Mouse (Mus musculus): Measurements from ENCODE around the gene Dlat. TPM values are rescaled to one million over a fixed set of nuclear protein-coding genes. Genes with fewer than 3 reads are reported as not detected.
A peak's percentile ranks its signal among the peaks of the same experiment; 100 is the strongest.
"Not testable (repeated sequence)": the region's sequence is repeated elsewhere in the genome, so short reads cannot be mapped to it uniquely, and the experiment has no call there.

The Dlat gene
- polyA plus RNA-seq, 1 experiment from 2014 or later, result 54.9 TPM

DNA sequence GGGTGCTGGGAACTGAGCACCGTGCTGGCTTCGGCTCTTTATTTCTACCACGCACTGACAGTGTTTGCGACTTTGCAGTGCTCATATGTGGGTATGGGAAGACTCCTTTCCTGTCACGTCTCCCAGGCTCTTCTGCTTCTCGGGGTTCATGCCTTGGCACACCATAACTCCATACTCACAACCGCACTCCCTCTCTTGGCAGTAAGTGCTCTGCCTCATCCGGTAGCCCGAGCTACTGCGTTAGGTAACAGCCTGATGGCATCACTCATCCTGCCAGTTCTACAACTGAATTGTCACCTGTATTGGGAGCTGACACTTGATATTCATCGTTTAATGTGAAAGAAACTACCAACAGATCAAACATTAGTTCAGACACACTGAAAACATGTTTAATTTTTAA is 25.3 kb downstream of the Dlat start:
- H3K4me2 ChIP-seq (ENCODE audit: low read length), result no peak overlapping the region
- H3K36me3 ChIP-seq (ENCODE audit: control insufficient read depth, insufficient read depth, low read length), result peaks cover 53% of the 10 kb centered on the region
- no peak overlapping the region for H3K9ac ChIP-seq (replicated peaks; ENCODE audit: low read length)
- DNase-seq (no peak), ATAC-seq (ENCODE audit: low FRiP score, low TSS enrichment) (no peak)
- no peaks in the 10 kb centered on the region for H3K27me3 ChIP-seq (ENCODE audit: control insufficient read depth, insufficient read depth, low read length)
- no peaks in the 10 kb centered on the region for H3K9me3 ChIP-seq (ENCODE audit: control insufficient read depth, low read length)
- no peaks in the 10 kb centered on the region for H3K4me1 ChIP-seq (ENCODE audit: control insufficient read depth, insufficient read depth, low read length)
- H3K27ac ChIP-seq (replicated peaks; ENCODE audit: low read depth, low read length), result no peak overlapping the region
- no peak overlapping the region for H3K4me3 ChIP-seq (replicated peaks; ENCODE audit: low read depth, low read length)
- 94% methylated on average over 11 of the region's 11 CpGs for WGBS

DNA sequence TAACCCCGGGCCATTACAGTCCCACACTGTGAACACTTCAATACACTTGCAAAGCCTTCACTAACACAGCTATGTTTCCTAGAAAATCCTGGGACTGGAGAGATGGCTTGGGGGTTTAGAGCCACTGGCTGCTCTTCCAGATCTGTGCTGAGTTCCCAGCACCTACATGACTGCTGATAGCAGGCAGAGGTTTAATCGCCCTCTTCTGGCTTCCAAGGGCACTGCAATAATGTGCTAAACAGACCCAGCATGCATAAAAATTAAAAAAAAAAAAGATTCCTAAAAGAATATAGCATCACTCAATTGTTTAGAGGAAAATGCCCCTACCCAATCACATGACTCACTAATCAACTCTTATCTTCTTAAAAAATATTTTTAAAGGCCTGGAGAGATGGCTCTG is 26.5 kb downstream of the Dlat start:
- Histone ChIP-seq H3K4me3 (replicated peaks; ENCODE audit: low read depth, low read length) (no peak overlapping the region), H3K4me2 (ENCODE audit: low read length) (no peak overlapping the region), H3K9me3 (ENCODE audit: control insufficient read depth, low read length) (no peaks in the 10 kb centered on the region), H3K27me3 (ENCODE audit: control insufficient read depth, insufficient read depth, low read length) (no peaks in the 10 kb centered on the region), H3K27ac (replicated peaks; ENCODE audit: low read depth, low read length) (no peak overlapping the region), H3K36me3 (ENCODE audit: control insufficient read depth, insufficient read depth, low read length) (peaks cover 43% of the 10 kb centered on the region), H3K4me1 (ENCODE audit: control insufficient read depth, insufficient read depth, low read length) (no peaks in the 10 kb centered on the region), H3K9ac (replicated peaks; ENCODE audit: low read length) (no peak overlapping the region)
- peak; percentile 15 for DNase-seq
- 56% methylated on average over 2 of the region's 2 CpGs for WGBS
- no peak for ATAC-seq (ENCODE audit: low FRiP score, low TSS enrichment)

DNA sequence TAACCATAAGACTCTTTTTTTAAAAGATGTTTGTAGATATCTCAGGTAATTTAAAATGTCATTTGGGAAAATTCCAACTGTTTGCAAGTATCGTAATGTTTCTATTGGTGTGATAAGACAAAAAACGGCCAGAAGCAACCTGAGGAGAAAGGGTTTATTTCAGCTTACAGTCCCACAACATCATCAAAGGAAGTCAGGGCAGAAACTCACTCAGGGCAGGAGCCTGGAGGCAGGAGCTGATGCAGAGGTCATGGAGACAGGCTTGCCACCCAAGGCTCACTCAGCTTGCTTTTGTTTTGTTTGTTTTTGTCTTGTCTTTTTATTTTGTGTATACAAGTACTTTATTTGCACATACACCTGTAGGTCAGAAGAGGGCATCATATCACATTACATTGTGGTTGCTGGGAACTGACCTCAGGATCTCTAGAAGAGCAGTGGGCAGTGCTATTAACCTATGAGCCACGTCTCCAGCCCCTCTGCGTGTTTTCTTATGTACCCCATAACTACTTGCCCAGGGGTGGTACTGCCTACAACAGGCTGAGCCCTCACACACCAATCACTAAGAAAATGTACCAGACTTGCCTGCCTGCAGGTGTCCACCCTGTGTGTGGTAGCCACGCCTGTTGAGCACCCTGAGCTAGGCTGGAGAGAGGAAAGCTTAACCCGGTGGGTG is 27.4 kb downstream of the Dlat start:
- no peaks in the 10 kb centered on the region for H3K9me3 ChIP-seq (ENCODE audit: control insufficient read depth, low read length)
- H3K4me1 ChIP-seq (ENCODE audit: control insufficient read depth, insufficient read depth, low read length), result no peaks in the 10 kb centered on the region
- no peak overlapping the region for H3K27ac ChIP-seq (replicated peaks; ENCODE audit: low read depth, low read length)
- H3K9ac ChIP-seq (replicated peaks; ENCODE audit: low read length), result no peak overlapping the region
- WGBS, result 87% methylated on average over 6 of the region's 6 CpGs
- ATAC-seq (ENCODE audit: low FRiP score, low TSS enrichment), result no peak
- peaks cover 35% of the 10 kb centered on the region for H3K36me3 ChIP-seq (ENCODE audit: control insufficient read depth, insufficient read depth, low read length)
- no peaks in the 10 kb centered on the region for H3K27me3 ChIP-seq (ENCODE audit: control insufficient read depth, insufficient read depth, low read length)
- H3K4me3 ChIP-seq (replicated peaks; ENCODE audit: low read depth, low read length), result no peak overlapping the region
- DNase-seq, result no peak
- H3K4me2 ChIP-seq (ENCODE audit: low read length), result no peak overlapping the region

DNA sequence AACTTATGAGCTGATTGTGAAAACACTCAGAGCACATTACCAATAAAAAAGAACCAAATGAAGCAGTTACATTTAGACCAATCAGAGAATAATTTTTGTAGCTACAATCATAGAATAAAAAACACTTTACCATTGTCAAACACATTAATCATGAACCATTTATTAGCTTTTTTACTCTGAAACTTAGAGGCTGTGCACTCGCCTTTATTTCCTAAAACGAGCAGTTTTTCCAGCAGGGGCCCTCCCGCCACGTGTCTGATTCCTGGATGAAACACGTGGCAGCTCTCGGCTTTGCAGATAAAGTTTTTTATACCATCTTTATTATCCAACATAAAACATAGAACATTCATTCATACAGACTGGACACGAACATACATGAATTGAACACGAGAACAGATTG is 28.7 kb downstream of the Dlat start:
- 96% methylated on average over 6 of the region's 8 CpGs for WGBS
- not testable (repeated sequence) for H3K4me2 ChIP-seq (ENCODE audit: low read length); H3K9me3 ChIP-seq (ENCODE audit: control insufficient read depth, low read length); H3K4me3 ChIP-seq (replicated peaks; ENCODE audit: low read depth, low read length); DNase-seq; H3K27me3 ChIP-seq (ENCODE audit: control insufficient read depth, insufficient read depth, low read length); H3K9ac ChIP-seq (replicated peaks; ENCODE audit: low read length); H3K27ac ChIP-seq (replicated peaks; ENCODE audit: low read depth, low read length); ATAC-seq (ENCODE audit: low FRiP score, low TSS enrichment); H3K4me1 ChIP-seq (ENCODE audit: control insufficient read depth, insufficient read depth, low read length)
- peaks cover 24% of the 10 kb centered on the region for H3K36me3 ChIP-seq (ENCODE audit: control insufficient read depth, insufficient read depth, low read length)

DNA sequence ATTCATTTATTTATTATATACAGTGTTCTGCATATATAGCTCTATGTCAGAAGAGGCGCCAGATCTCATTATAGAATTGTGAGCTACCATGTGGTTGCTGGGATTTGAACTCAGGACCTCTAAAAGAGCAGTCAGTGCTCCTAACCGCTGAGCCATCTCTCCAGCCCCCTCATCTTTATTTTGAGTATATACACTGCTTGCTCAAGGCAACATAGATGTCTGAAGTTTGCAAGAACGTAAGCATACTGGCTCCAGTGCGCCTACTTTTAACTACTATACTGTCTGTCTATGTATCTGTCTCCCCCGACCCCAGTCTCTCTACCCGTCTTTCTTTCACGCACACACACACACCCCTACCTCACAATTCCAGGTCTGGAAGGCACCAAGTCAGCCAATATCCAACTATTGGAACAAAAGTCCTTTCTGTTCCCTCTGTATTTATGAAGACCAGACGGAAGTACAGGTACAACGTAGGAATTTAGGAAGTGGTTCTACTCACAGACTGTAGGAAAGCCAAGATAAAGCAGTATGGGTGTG is 41.7 kb downstream of the Dlat start:
- no peak for DNase-seq
- H3K36me3 ChIP-seq (ENCODE audit: control insufficient read depth, insufficient read depth, low read length), result peaks cover 24% of the 10 kb centered on the region
- no peaks in the 10 kb centered on the region for H3K27me3 ChIP-seq (ENCODE audit: control insufficient read depth, insufficient read depth, low read length)
- H3K4me3 ChIP-seq (replicated peaks; ENCODE audit: low read depth, low read length), result peak overlapping the region; percentile 68
- no peak overlapping the region for H3K27ac ChIP-seq (replicated peaks; ENCODE audit: low read depth, low read length)
- peak overlapping the region; percentile 84 for H3K4me2 ChIP-seq (ENCODE audit: low read length)
- peaks cover 10% of the 10 kb centered on the region for H3K4me1 ChIP-seq (ENCODE audit: control insufficient read depth, insufficient read depth, low read length)
- no peaks in the 10 kb centered on the region for H3K9me3 ChIP-seq (ENCODE audit: control insufficient read depth, low read length)
- no peak for ATAC-seq (ENCODE audit: low FRiP score, low TSS enrichment)
- WGBS, result 64% methylated on average over 9 of the region's 9 CpGs
- H3K9ac ChIP-seq (replicated peaks; ENCODE audit: low read length), result no peak overlapping the region

DNA sequence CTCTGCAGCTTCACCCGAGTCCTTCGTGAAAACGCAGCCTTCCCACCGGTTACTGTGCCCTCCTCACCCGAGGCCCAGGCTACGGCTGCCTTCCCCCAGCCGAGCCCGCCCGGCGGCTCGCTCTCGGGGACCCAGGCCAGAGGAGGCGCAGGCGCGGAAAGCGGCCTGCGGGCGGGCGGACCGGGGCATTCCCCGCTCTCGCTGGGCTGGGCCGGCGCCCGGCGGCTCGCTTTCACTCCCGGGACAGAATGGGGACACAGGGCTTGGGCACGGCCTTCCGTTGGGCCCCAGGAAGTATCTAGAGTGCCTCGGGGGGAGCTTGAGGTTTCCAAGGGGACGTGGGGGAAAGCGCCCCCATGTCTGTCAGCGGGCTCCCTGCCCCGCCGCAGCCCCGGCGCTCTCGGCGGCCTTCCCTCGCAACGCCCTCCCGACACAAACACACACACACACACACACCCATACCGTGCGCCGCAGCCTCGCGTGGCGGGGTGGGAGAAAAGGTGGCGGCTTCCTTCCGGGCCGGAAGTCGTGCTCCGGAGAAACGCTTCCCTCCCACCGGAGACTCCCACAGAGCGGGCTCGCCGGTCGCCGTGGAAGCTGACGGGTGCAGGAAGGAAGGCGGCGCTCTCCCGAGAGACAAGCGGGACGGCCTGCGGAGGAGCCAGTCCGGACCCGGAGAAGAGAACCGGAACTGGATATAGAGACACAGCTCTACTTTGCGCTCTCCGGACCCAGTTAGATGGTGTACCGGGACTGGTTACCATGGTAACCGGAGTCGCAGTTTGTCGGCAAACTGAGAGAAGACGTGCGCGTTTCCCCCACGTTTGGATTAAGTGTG is 42.6 kb downstream of the Dlat start, which contains the start of the genes Pih1d2 and Nkapd1:
Gene Pih1d2 (plus strand): TSS at position 556 of the 838 bp plus-strand sequence.
Gene Nkapd1 (minus strand): TSS at position 699 of the 838 bp plus-strand sequence.
- Histone ChIP-seq H3K9me3 (ENCODE audit: control insufficient read depth, low read length) (no peaks in the 10 kb centered on the region), H3K36me3 (ENCODE audit: control insufficient read depth, insufficient read depth, low read length) (peaks cover 24% of the 10 kb centered on the region), H3K4me1 (ENCODE audit: control insufficient read depth, insufficient read depth, low read length) (peaks cover 10% of the 10 kb centered on the region), H3K27me3 (ENCODE audit: control insufficient read depth, insufficient read depth, low read length) (no peaks in the 10 kb centered on the region), H3K4me3 (replicated peaks; ENCODE audit: low read depth, low read length) (peak within 1 kb of the TSS; percentile 68), H3K4me2 (ENCODE audit: low read length) (peak within 1 kb of the TSS; percentile 84), H3K27ac (replicated peaks; ENCODE audit: low read depth, low read length) (peak within 1 kb of the TSS; percentile 90), H3K9ac (replicated peaks; ENCODE audit: low read length) (peak within 1 kb of the TSS; percentile 76)
- ATAC-seq (ENCODE audit: low FRiP score, low TSS enrichment) (peak; percentile 93), DNase-seq (peak; percentile 95)
- under 1% methylated on average over 81 of the region's 81 CpGs for WGBS

DNA sequence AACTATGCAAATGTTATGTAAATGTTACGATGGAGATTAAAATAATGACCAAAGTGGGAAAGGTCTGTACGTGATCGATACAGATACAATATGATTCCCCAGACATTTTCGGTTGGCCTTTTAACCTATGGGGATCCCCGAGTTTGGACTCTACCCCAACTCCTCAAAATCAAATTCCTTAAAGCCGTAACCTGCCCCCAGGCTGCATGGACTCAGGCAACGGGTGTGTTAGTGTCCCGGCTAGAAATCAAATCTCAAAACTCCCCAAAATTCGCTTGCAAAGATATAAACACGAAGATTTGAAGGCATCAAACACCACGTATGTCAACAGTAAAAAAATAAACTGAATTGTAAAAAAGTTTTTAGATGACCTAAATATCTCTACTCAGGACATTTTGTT is 43.4 kb downstream of the Dlat start:
- peak overlapping the region; percentile 68 for H3K4me3 ChIP-seq (replicated peaks; ENCODE audit: low read depth, low read length)
- H3K4me2 ChIP-seq (ENCODE audit: low read length), result peak overlapping the region; percentile 84
- H3K36me3 ChIP-seq (ENCODE audit: control insufficient read depth, insufficient read depth, low read length), result peaks cover 29% of the 10 kb centered on the region
- no peaks in the 10 kb centered on the region for H3K9me3 ChIP-seq (ENCODE audit: control insufficient read depth, low read length)
- no peaks in the 10 kb centered on the region for H3K27me3 ChIP-seq (ENCODE audit: control insufficient read depth, insufficient read depth, low read length)
- H3K4me1 ChIP-seq (ENCODE audit: control insufficient read depth, insufficient read depth, low read length), result peaks cover 10% of the 10 kb centered on the region
- 42% methylated on average over 11 of the region's 11 CpGs for WGBS
- ATAC-seq (ENCODE audit: low FRiP score, low TSS enrichment) (no peak), DNase-seq (no peak)
- H3K27ac ChIP-seq (replicated peaks; ENCODE audit: low read depth, low read length), result no peak overlapping the region
- H3K9ac ChIP-seq (replicated peaks; ENCODE audit: low read length), result peak overlapping the region; percentile 76

DNA sequence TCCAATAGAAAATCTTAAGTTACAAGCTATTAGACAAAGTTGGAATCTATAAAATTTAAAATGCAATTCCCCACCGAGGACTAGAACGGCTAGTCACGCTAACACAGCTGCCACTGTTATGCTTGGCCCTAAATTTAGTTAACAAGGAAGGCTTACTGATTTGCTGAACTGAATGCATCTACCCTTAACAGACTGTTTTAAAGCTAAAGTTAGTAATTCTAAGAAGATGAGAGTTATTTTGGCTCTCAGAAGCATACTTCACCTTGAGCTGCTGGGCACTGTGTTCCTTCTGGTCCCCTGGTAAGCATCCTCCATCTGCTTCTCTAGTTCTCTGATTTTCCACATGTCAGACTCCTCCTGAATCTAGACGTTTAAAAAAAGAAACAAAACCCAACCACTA is 47.5 kb downstream of the Dlat start:
- no peak for DNase-seq
- H3K27me3 ChIP-seq (ENCODE audit: control insufficient read depth, insufficient read depth, low read length), result no peaks in the 10 kb centered on the region
- WGBS, result 89% methylated on average over 4 of the region's 4 CpGs
- no peaks in the 10 kb centered on the region for H3K9me3 ChIP-seq (ENCODE audit: control insufficient read depth, low read length)
- peaks cover 66% of the 10 kb centered on the region for H3K36me3 ChIP-seq (ENCODE audit: control insufficient read depth, insufficient read depth, low read length)
- H3K4me3 ChIP-seq (replicated peaks; ENCODE audit: low read depth, low read length), result no peak overlapping the region
- no peak overlapping the region for H3K27ac ChIP-seq (replicated peaks; ENCODE audit: low read depth, low read length)
- no peak for ATAC-seq (ENCODE audit: low FRiP score, low TSS enrichment)
- H3K4me1 ChIP-seq (ENCODE audit: control insufficient read depth, insufficient read depth, low read length), result peaks cover 10% of the 10 kb centered on the region
- H3K9ac ChIP-seq (replicated peaks; ENCODE audit: low read length), result no peak overlapping the region
- no peak overlapping the region for H3K4me2 ChIP-seq (ENCODE audit: low read length)

Data from midbrain, embryonic 14.5 days (tissue).